Mouse (Mus musculus) bone marrow macrophage, adult 2 months (primary cell): ENCODE results near the gene Ngfr.

Source experiments
- CTCF ChIP-seq: IDR thresholded peaks from 2 replicates; pipeline ENCODE4 v1.5.1; 2012; ENCODE audit warnings: low read depth, mild to moderate bottlenecking, low read length, moderate library complexity
- POLR2A ChIP-seq: IDR thresholded peaks from 2 replicates; pipeline ENCODE4 v1.6.1; 2012; ENCODE audit warnings: mild to moderate bottlenecking, low read depth, low read length, borderline replicate concordance

DNA sequence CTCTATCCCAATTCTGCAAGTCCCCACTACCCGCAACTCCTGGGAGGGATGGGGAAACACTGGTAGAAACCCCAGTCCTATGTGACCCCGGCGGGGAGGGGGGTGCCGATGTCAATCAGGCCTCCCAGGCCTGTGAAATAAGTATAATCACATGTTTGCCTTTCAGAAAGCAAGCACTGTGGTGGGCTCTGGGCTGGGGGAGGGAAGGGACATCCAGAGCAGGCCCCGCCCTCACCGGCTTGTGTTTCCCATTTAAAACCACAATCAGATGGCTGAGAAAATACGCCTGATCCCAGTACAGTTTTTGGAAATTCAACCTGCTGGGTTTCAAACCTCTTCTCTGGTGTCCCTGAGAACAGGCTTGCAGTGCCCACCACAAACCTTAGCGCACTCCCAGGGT, 27.2 kb upstream of the Ngfr start:
- TF ChIP-seq POLR2A (no peak), CTCF (no peak)
